Mouse (Mus musculus): Measurements from ENCODE around the gene 2310022A10Rik. TPM values are rescaled to one million over a fixed set of nuclear protein-coding genes. Genes with fewer than 3 reads are reported as not detected.

Gene 2310022A10Rik
- polyA plus RNA-seq, 1 experiment from 2014 or later: 40.8 TPM

DNA sequence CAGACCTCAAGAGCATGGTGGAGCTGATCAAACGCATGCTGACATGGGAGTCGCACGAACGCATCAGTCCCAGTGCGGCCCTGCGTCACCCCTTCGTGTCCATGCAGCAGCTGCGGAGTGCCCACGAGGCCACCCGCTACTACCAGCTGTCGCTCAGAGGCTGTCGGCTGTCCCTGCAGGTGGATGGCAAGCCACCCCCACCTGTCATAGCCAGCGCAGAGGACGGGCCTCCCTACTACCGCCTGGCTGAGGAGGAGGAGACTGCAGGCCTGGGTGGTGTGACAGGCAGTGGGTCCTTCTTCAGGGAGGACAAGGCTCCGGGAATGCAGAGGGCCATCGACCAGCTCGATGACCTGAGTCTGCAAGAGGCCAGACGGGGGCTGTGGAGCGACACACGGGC lies 24.0 kb upstream of the 2310022A10Rik start:
- no peaks in the 10 kb centered on the region for H3K9me3 ChIP-seq (replicated peaks)
- no peak for DNase-seq (ENCODE audit: low spot score)
- no peak overlapping the region for H3K4me3 ChIP-seq
- no peaks in the 10 kb centered on the region for H3K4me1 ChIP-seq
- H3K36me3 ChIP-seq: peaks cover 42% of the 10 kb centered on the region
- H3K27ac ChIP-seq: no peak overlapping the region
- WGBS: 84% methylated on average over 21 of the region's 21 CpGs
- H3K27me3 ChIP-seq (ENCODE audit: low read depth, poor library complexity, severe bottlenecking): no peaks in the 10 kb centered on the region

DNA sequence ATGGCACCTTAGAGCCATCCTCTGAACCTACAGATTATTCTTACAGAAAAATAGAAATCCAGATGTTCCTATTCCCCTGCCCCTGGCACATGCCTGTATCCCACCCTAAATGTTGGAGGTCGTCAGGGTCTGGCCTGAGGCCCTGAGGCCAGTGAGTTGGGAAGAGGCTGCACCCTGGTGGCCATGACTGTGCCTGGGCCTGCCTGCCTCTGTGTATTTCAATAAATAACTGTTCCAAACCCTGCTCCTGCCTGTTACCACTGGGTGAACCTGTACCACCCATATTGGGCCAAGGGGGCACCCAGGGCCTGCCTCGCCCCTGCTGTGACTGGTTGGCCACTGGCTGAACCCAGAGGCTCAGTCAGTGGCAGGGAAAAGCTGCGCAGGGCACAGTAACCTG lies 22.1 kb upstream of the 2310022A10Rik start:
- peaks cover 58% of the 10 kb centered on the region for H3K36me3 ChIP-seq
- no peaks in the 10 kb centered on the region for H3K9me3 ChIP-seq (replicated peaks)
- H3K27ac ChIP-seq: no peak overlapping the region
- H3K4me3 ChIP-seq: no peak overlapping the region
- DNase-seq (ENCODE audit: low spot score): no peak
- no peaks in the 10 kb centered on the region for H3K4me1 ChIP-seq
- WGBS: 82% methylated on average over 3 of the region's 3 CpGs
- H3K27me3 ChIP-seq (ENCODE audit: low read depth, poor library complexity, severe bottlenecking): no peaks in the 10 kb centered on the region

DNA sequence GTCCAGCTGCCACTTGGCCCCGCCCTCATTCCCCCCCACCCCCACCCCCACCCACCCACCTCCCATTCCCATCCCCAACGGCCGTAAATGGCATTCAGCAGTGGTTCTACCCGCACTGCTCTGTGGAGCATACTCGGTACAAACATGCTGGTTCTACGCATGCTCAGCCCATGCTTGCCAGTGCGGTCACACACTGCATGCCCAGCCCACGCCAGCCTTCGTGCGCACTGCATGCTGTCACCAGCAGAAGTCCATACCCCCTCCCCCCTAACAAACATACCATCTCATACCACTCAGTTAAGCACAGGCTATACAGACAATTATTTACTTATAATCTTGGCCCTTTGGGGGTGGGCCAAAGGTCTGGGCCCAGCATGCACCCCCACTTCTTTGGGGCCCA lies 21.3 kb upstream of the 2310022A10Rik start:
- no peaks in the 10 kb centered on the region for H3K27me3 ChIP-seq (ENCODE audit: low read depth, poor library complexity, severe bottlenecking)
- H3K36me3 ChIP-seq: peaks cover 65% of the 10 kb centered on the region
- 93% methylated on average over 10 of the region's 10 CpGs for WGBS
- no peaks in the 10 kb centered on the region for H3K9me3 ChIP-seq (replicated peaks)
- no peak overlapping the region for H3K27ac ChIP-seq
- H3K4me3 ChIP-seq: no peak overlapping the region
- H3K4me1 ChIP-seq: no peaks in the 10 kb centered on the region
- no peak for DNase-seq (ENCODE audit: low spot score)

DNA sequence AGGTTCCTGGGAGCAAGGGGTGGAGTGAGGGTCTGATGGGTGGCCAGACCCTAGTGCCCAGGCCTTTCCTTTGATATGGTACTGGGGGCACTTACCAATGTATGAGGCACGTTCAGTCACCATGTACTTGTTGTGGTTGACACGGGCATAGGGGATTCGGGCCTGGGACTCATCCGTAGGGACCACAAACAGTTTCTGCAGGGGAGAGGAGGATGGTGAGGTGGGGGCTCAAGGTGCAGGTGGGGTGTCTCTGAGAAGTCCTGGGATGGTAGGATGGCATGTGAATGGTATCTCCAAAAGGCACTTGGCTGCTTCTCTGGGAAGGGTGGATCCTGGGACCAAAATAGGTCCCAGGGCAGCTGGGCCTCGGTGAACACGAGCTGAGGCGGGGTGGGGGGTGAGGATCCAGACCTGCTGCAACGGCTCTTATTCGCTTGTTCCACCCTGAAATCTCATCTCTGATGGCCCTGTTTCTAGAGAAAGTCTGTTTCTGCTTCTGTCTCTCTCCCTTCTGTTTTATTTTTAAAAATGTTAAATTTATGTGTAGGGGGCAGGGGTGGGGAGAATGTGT lies 20.5 kb upstream of the 2310022A10Rik start:
- H3K27ac ChIP-seq: no peak overlapping the region

DNA sequence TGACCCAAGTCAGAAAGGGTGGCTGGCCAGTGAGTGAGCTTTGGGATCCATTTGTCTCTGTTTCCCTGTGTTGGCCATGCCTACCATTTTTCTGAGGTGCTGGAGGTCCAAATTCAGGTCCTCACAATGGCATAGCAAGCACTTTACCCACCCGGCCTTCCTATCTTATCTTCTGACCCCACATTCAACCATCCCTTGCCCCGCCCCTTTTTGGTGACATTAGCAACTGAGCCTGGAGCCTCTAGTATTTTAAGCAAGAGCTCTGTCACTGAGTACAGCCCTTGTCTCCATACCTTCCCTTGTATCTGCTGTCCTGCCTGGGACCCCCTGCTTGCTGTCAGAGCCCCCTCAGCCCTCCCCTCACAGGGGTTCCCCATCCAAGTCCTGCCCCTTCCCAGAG lies 17.6 kb upstream of the 2310022A10Rik start:
- Histone ChIP-seq H3K27ac (no peak overlapping the region), H3K4me1 (peaks cover 8% of the 10 kb centered on the region; the same call in 1 of the 2 replicates), H3K36me3 (peaks cover 65% of the 10 kb centered on the region), H3K4me3 (no peak overlapping the region), H3K9me3 (replicated peaks) (no peaks in the 10 kb centered on the region), H3K27me3 (ENCODE audit: low read depth, poor library complexity, severe bottlenecking) (no peaks in the 10 kb centered on the region)
- 79% methylated on average over 2 of the region's 2 CpGs for WGBS
- DNase-seq (ENCODE audit: low spot score): no peak

More for the DNA sequence above, 20.5 kb upstream of the 2310022A10Rik start:
- Histone ChIP-seq H3K4me1 (no peaks in the 10 kb centered on the region), H3K27me3 (ENCODE audit: low read depth, poor library complexity, severe bottlenecking) (no peaks in the 10 kb centered on the region), H3K36me3 (peaks cover 70% of the 10 kb centered on the region), H3K4me3 (no peak overlapping the region), H3K9me3 (replicated peaks) (no peaks in the 10 kb centered on the region)
- WGBS: 93% methylated on average over 9 of the region's 9 CpGs
- no peak for DNase-seq (ENCODE audit: low spot score)

DNA sequence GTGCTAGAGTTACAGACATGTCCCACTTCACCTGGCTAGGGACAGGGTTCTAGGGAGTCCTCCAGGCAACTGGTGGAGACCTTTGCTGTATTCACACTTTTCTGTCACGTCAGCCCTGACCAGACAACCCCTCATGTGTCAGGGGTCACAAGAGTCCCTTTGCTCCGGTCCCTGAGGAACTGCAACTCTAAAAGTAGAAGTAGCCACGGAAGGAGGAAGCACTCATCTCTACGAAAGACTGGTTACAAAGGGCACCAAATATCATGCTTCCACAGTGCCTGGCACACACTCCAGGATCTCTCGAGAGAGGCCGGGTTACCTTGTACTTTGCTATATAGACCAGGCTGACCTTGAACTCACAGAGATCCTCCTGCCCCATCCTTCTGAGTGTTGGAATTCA lies 16.4 kb upstream of the 2310022A10Rik start:
- peaks cover 12% of the 10 kb centered on the region; the same call in 1 of the 2 replicates for H3K4me1 ChIP-seq
- H3K9me3 ChIP-seq (replicated peaks): no peaks in the 10 kb centered on the region
- WGBS: 90% methylated on average over 6 of the region's 6 CpGs
- H3K4me3 ChIP-seq: no peak overlapping the region
- H3K36me3 ChIP-seq: peaks cover 55% of the 10 kb centered on the region
- H3K27me3 ChIP-seq (ENCODE audit: low read depth, poor library complexity, severe bottlenecking): no peaks in the 10 kb centered on the region
- no peak for DNase-seq (ENCODE audit: low spot score)
- H3K27ac ChIP-seq: no peak overlapping the region

DNA sequence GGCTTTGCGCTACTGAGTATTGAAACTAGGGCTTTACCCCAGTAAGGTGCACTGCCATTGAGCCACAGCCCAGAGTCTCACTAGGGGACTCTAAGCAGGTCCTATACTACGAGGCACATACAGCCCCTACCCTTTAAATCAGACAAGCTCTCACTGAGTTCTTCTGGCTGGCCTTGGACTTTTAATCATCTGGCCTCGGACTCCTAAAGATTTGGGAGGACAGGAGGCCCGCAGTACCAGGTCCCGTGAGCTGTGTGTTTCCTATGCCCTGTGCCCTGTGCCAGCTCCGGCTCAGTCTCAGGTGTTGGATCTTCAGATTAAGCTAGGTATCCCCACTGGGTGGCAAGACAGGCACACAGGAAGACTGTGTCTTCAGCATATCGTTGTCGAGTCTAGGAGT lies 15.0 kb upstream of the 2310022A10Rik start:
- Histone ChIP-seq H3K36me3 (peaks cover 41% of the 10 kb centered on the region), H3K9me3 (replicated peaks) (no peaks in the 10 kb centered on the region), H3K4me3 (no peak overlapping the region), H3K27ac (no peak overlapping the region), H3K27me3 (ENCODE audit: low read depth, poor library complexity, severe bottlenecking) (no peaks in the 10 kb centered on the region), H3K4me1 (peaks cover 26% of the 10 kb centered on the region)
- no peak for DNase-seq (ENCODE audit: low spot score)
- WGBS: 80% methylated on average over 8 of the region's 8 CpGs

DNA sequence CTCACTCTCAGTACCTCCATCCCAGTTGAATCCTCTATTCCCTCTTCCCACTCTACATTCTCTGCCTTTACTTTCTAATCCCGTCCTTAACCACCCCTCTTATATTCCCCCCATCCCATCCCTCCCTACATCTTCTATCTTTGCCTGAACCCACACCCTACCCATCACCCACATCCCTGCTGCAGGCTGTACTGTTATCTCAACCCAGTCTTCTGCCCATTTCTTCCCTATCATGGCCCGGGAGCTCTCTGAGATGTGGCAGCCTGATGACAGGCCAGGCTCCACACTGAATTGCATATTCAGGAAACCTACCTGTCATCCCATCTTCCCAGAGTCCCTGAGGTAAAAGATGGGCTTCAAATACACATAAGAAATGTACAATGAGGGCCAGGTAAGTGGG lies 14.2 kb upstream of the 2310022A10Rik start:
- Histone ChIP-seq H3K9me3 (replicated peaks) (no peaks in the 10 kb centered on the region), H3K4me1 (peaks cover 27% of the 10 kb centered on the region), H3K27me3 (ENCODE audit: low read depth, poor library complexity, severe bottlenecking) (no peaks in the 10 kb centered on the region), H3K36me3 (peaks cover 33% of the 10 kb centered on the region), H3K4me3 (no peak overlapping the region), H3K27ac (no peak overlapping the region)
- 89% methylated on average over 2 of the region's 2 CpGs for WGBS
- no peak for DNase-seq (ENCODE audit: low spot score)

DNA sequence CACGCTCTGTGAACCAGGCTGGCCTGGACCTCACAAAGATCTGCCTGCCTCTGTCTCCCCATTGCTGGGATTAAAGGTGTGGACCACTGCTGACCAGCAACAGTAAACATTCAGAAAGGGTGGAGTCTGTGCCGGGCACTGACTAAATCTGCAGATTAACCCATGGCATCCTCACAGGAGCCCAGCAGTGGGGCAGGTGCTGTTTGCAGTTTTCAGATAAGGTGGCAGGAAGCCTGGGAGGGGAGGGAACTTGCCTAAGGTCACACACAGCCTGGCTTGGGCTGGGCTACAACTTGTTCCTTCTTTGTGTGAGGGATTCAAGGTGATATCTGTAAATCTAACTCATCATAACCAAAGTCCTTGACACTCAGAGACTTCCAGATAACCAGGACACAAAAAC lies 12.5 kb upstream of the 2310022A10Rik start:
- H3K4me1 ChIP-seq: peaks cover 27% of the 10 kb centered on the region
- no peak overlapping the region for H3K27ac ChIP-seq
- no peaks in the 10 kb centered on the region for H3K27me3 ChIP-seq (ENCODE audit: low read depth, poor library complexity, severe bottlenecking)
- H3K9me3 ChIP-seq (replicated peaks): no peaks in the 10 kb centered on the region
- DNase-seq (ENCODE audit: low spot score): no peak
- WGBS: 84% methylated on average over 2 of the region's 2 CpGs
- H3K36me3 ChIP-seq: peaks cover 21% of the 10 kb centered on the region
- H3K4me3 ChIP-seq: no peak overlapping the region

DNA sequence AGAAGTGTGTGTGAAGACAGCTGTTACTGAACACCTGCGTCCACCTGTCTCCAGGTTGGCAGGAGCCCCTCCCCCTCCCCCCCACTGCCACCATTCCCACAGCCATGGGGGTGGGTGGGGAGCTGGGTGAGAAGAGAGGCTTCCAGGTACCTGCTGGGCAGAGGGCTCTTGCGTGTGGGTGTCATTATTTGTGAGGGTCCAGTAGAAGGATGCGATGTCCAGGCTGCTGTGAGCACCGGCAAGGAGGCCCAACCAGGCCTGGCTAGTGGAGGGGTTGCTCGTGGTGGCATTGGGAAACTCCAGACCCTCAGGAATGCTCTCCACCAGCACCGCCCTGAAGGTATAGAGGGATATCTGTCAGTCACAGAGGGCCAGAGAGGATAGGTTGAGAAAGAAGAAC lies 12.1 kb upstream of the 2310022A10Rik start:
- Histone ChIP-seq H3K27me3 (ENCODE audit: low read depth, poor library complexity, severe bottlenecking) (no peaks in the 10 kb centered on the region), H3K9me3 (replicated peaks) (no peaks in the 10 kb centered on the region), H3K4me1 (peaks cover 27% of the 10 kb centered on the region), H3K27ac (no peak overlapping the region), H3K4me3 (no peak overlapping the region), H3K36me3 (peaks cover 17% of the 10 kb centered on the region)
- no peak for DNase-seq (ENCODE audit: low spot score)
- 91% methylated on average over 6 of the region's 6 CpGs for WGBS

DNA sequence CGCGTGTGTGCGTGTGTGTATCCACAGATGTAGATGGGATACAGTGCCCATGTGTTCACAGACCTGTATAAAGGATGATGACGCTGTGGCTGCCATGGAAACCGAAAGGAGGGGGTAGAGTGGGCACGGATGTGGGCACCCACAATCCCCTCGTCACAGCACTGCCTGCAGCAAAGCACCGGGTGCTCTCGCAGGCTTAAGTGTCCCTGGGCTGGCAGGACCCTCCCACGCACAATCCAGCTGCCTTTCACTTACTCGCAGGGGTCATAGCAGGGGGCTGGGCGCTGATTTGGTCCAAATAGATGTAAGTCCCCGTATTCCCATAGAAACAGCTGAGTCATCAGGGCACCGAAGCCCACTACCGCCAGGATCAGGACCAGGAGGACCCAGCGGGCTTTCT lies 11.6 kb upstream of the 2310022A10Rik start:
- WGBS: 82% methylated on average over 16 of the region's 16 CpGs
- Histone ChIP-seq H3K9me3 (replicated peaks) (no peaks in the 10 kb centered on the region), H3K27ac (no peak overlapping the region), H3K4me3 (0 out of 2 replicates have a peak overlapping the region, but pooled peaks have one; percentile 53), H3K36me3 (peaks cover 12% of the 10 kb centered on the region), H3K4me1 (peaks cover 27% of the 10 kb centered on the region), H3K27me3 (ENCODE audit: low read depth, poor library complexity, severe bottlenecking) (no peaks in the 10 kb centered on the region)
- no peak for DNase-seq (ENCODE audit: low spot score)

DNA sequence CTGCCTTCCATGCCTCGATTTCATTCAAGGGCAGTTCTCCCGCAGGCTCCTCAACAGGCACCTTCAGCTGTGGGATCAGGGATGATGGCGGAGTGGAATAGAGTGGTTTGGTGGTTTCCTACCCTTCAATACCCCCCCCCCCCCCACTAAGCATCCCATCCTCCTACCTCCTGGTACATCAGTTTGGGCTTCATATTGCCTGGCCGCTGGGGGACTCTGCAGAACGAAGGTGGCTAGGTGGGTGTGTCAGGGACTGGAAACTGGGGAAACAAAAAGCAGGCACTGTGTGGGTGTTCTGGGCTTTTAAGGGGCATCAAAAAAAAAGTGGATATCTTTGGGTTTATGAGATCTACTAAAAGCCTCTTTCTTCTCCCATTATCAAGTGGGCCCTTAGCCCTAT lies 11.1 kb upstream of the 2310022A10Rik start:
- no peak for DNase-seq (ENCODE audit: low spot score)
- 62% methylated on average over 5 of the region's 5 CpGs for WGBS
- Histone ChIP-seq H3K9me3 (replicated peaks) (no peaks in the 10 kb centered on the region), H3K4me3 (peak overlapping the region; percentile 53), H3K36me3 (peaks cover 8% of the 10 kb centered on the region; the same call in 1 of the 2 replicates), H3K27ac (no peak overlapping the region), H3K27me3 (ENCODE audit: low read depth, poor library complexity, severe bottlenecking) (no peaks in the 10 kb centered on the region), H3K4me1 (peaks cover 27% of the 10 kb centered on the region)

DNA sequence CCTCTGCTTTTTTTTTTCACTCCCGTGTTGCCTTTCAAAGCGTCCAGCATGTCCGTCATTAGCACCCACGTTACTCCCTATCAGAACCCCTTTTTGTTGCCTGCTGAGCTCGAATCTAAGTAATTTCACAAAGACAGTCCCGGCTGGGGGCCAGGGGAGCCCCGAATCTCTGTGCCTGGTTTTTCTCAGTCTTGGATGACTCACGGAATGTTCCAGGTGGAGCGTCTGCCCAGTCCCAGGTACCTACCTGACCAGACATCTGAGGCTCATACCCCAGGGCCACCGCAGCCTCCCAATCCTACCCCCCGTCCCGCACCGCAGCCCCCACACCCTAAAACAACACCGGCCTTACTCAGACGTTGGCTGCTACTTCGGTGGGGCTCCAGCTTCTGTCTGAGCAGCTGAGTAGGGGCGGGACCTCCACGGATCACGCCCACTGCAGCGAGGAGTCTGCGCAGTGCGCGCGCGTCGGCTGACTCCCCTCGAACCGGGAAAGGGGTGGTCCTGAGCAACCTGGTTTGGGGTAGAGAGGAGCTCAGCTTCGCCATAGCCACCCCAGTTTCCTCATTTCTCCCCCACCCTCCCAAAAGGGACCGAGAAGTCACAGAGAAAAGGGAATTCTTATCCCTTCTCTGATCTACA lies 10.5 kb upstream of the 2310022A10Rik start:
- H3K27ac ChIP-seq: peak overlapping the region; percentile 70
- H3K9me3 ChIP-seq (replicated peaks): no peaks in the 10 kb centered on the region
- peak; percentile 91 for DNase-seq (ENCODE audit: low spot score)
- H3K4me3 ChIP-seq: peak overlapping the region; percentile 53
- peaks cover 5% of the 10 kb centered on the region; the same call in 1 of the 2 replicates for H3K36me3 ChIP-seq
- H3K27me3 ChIP-seq (ENCODE audit: low read depth, poor library complexity, severe bottlenecking): no peaks in the 10 kb centered on the region
- WGBS: 3% methylated on average over 30 of the region's 30 CpGs
- H3K4me1 ChIP-seq: peaks cover 27% of the 10 kb centered on the region
